ENCODE assay signal across 30 mouse cellular contexts in genomic region chr2:35070275-35070674, GRCm38 (mm10). TPM values are rescaled to one million over a fixed set of nuclear protein-coding genes. Genes with fewer than 3 reads are reported as not detected.
"Had no signal": no experiment of that assay in that cellular context is flagged by ENCODE, and none has a peak within 500 bp of the region (broad histone marks: within the 10 kb centered on the region; RNA-seq: fewer than 3 reads in every experiment).

No protein-coding gene starts in this region.

- H3K27me3 ChIP-seq: forebrain, embryonic 15.5 days; heart, embryonic 13.5 days; heart, embryonic 15.5 days; hindbrain, embryonic 13.5 days; hindbrain, embryonic 15.5 days; limb, embryonic 13.5 days; limb, embryonic 15.5 days; liver, embryonic 13.5 days had no signal

- H3K4me3 ChIP-seq: forebrain, embryonic 15.5 days; heart, adult 2 months; heart, embryonic 13.5 days; heart, embryonic 15.5 days; hindbrain, embryonic 13.5 days; hindbrain, embryonic 15.5 days; limb, embryonic 13.5 days; limb, embryonic 15.5 days; liver, embryonic 13.5 days had no signal

- DNase-seq: forebrain, postnatal 0 days; gastrocnemius, postnatal 14 days; gastrocnemius, postnatal 36 days; heart, adult 11 months; heart, adult 2 months; heart, postnatal 14 days; heart, postnatal 36 days; kidney, adult 18-20 months; kidney, postnatal 25 days; layer of hippocampus, adult 9-11 months; layer of hippocampus, postnatal 36 days; left cerebral cortex, postnatal 4 days; liver, embryonic 13.5 days had no signal

- H3K9me3 ChIP-seq: forebrain, embryonic 15.5 days; heart, embryonic 15.5 days; hindbrain, embryonic 13.5 days; hindbrain, embryonic 15.5 days; limb, embryonic 13.5 days; limb, embryonic 15.5 days; liver, embryonic 13.5 days had no signal

- H3K4me1 ChIP-seq: forebrain, embryonic 15.5 days; heart, embryonic 13.5 days; heart, embryonic 15.5 days; hindbrain, embryonic 13.5 days; hindbrain, embryonic 15.5 days; limb, embryonic 13.5 days; limb, embryonic 15.5 days; liver, embryonic 13.5 days had no signal

- H3K9ac ChIP-seq: forebrain, embryonic 15.5 days; forebrain, postnatal 0 days; heart, embryonic 13.5 days; heart, embryonic 15.5 days; hindbrain, embryonic 13.5 days; hindbrain, embryonic 15.5 days; limb, embryonic 13.5 days; limb, embryonic 15.5 days; liver, embryonic 13.5 days had no signal

- H3K36me3 ChIP-seq: forebrain, embryonic 15.5 days; heart, embryonic 13.5 days; heart, embryonic 15.5 days; hindbrain, embryonic 13.5 days; hindbrain, embryonic 15.5 days; limb, embryonic 13.5 days; limb, embryonic 15.5 days; liver, embryonic 13.5 days had no signal

- H3K4me2 ChIP-seq: forebrain, embryonic 15.5 days; heart, embryonic 11.5 days; heart, embryonic 13.5 days; heart, embryonic 15.5 days; hindbrain, embryonic 13.5 days; hindbrain, embryonic 15.5 days; limb, embryonic 13.5 days; limb, embryonic 15.5 days; liver, embryonic 13.5 days had no signal

- H3K27ac ChIP-seq: forebrain, embryonic 15.5 days; heart, adult 2 months; heart, embryonic 13.5 days; heart, embryonic 15.5 days; hindbrain, embryonic 13.5 days; hindbrain, embryonic 15.5 days; hindbrain, postnatal 0 days; kidney, postnatal 0 days; limb, embryonic 13.5 days; limb, embryonic 15.5 days had no signal

- ATAC-seq: forebrain, embryonic 15.5 days; forebrain, postnatal 0 days; hindbrain, postnatal 0 days; intestine, embryonic 16.5 days had no signal

RNA-seq across cellular contexts. Expression of gene Hc, which starts 9.0 kb away (rescaled TPM):
- total RNA-seq: gastrocnemius, postnatal 14 days; heart, adult 2 months; heart, postnatal 14 days; heart, postnatal 36 days; hematopoietic stem cell, adult 5-6 weeks; layer of hippocampus, postnatal 36 days had no signal
- polyA plus RNA-seq: gonadal fat pad, adult 2 months; limb, embryonic 11.5 days had no signal

RNA-seq across cellular contexts. Expression of gene AI182371, which starts 31.1 kb away (rescaled TPM):
- total RNA-seq: gastrocnemius, adult 18-20 months; heart, adult 2 months; hindbrain, postnatal 0 days; left cerebral cortex, postnatal 10 days had no signal
- polyA plus RNA-seq: hindbrain, embryonic 11.5 days; hindbrain, embryonic 13.5 days; limb, embryonic 11.5 days had no signal
